Mouse (Mus musculus) liver, embryonic 16.5 days (tissue): ENCODE results near the gene Crygb. TPM values are rescaled to one million over a fixed set of nuclear protein-coding genes. Genes with fewer than 3 reads are reported as not detected.

Source experiments
- ATAC-seq: fragments of 200-750 bp; cut with Nextera tagmentation; 2 replicates; pipeline ENCODE4 v1.8.0; 2017; ENCODE audit warnings: low read depth, mild to moderate bottlenecking, moderate number of reproducible peaks, moderate library complexity
- H3K27ac ChIP-seq: fragments of 300-500 bp; sonication (generic); 2 replicates; pipeline ENCODE4 v1.5.1; 2014; ENCODE audit warnings: mild to moderate bottlenecking, low read length
- H3K27me3 ChIP-seq: fragments of 300-500 bp; sonication (generic); 2 replicates; pipeline ENCODE4 v1.6.1; 2014; ENCODE audit warnings: low read depth, low read length, mixed read lengths; ENCODE audit not compliant: control insufficient read depth, insufficient read depth
- H3K36me3 ChIP-seq: fragments of 300-500 bp; sonication (generic); 2 replicates; pipeline ENCODE4 v1.6.1; 2014; ENCODE audit warnings: mild to moderate bottlenecking; ENCODE audit not compliant: control insufficient read depth, insufficient read depth
- H3K4me1 ChIP-seq: fragments of 300-500 bp; sonication (generic); 2 replicates; pipeline ENCODE4 v1.6.1; 2014; ENCODE audit warnings: low read depth, low read length, mixed read lengths; ENCODE audit not compliant: control insufficient read depth
- H3K4me2 ChIP-seq: fragments of 300-500 bp; sonication (generic); 2 replicates; pipeline ENCODE4 v1.6.1; 2014; ENCODE audit warnings: low read depth, low read length, mixed read lengths
- H3K4me3 ChIP-seq: fragments of 300-500 bp; sonication (generic); 2 replicates; pipeline ENCODE4 v1.5.1; 2014; ENCODE audit warnings: low read depth, mild to moderate bottlenecking, low read length
- H3K9ac ChIP-seq: fragments of 300-500 bp; sonication (generic); 2 replicates; pipeline ENCODE4 v1.6.1; 2014; ENCODE audit warnings: low read depth, low read length
- H3K9me3 ChIP-seq: fragments of 300-500 bp; sonication (generic); replicated peaks from 2 replicates; pipeline ENCODE4 v1.6.1; 2016; ENCODE audit warnings: low read length; ENCODE audit not compliant: control insufficient read depth
- WGBS: fragments of 180-500 bp; shearing (Covaris S2); extraction: QIAGEN DNeasy Blood & Tissue Kit; methylation state at CpG from one replicate; pipeline ENCODE4 v1.1.7; 2014; ENCODE audit not compliant: insufficient replicate concordance; 5-methylcytosine and 5-hydroxymethylcytosine counted together
- polyA plus RNA-seq: library from polyadenylated mRNA; unstranded; fragments of >200 nt; fragmentation: Nextera tagmentation; extraction: Ambion mirVana; gene quantifications from 2 replicates; pipeline ENCODE4 v1.2.1, GENCODE M21; 2015

The Crygb gene
- polyA plus RNA-seq, 1 experiment from 2014 or later: not detected

DNA sequence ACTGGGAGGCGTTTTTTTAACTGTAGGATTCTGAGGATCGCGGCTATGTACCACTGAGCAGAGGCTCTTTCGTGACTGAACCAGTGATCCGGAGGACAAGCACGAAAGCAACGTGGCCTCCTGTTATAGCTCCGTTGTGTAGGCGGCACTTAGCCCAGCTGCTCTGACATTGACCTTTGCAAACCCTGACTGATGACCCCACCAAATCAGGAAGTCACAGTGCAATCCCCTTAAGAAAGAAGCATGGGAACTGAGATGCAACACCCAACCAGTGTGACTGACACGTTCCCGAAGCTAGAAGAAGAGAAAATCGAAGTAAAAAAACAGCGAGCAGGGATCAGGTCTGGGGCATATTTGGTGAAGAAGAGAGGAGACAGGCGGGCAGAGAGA lies 30.7 kb upstream of the Crygb start:
- WGBS: 40% methylated on average over 14 of the region's 14 CpGs
- Histone ChIP-seq H3K9ac (no peak overlapping the region), H3K9me3 (no peaks in the 10 kb centered on the region), H3K36me3 (no peaks in the 10 kb centered on the region), H3K27me3 (no peaks in the 10 kb centered on the region), H3K27ac (peak overlapping the region; percentile 65), H3K4me1 (no peaks in the 10 kb centered on the region; the same call in 1 of the 2 replicates), H3K4me3 (peak overlapping the region; percentile 8; the same call in 1 of the 2 replicates), H3K4me2 (peak overlapping the region; percentile 55)
- peak; percentile 60 for ATAC-seq

DNA sequence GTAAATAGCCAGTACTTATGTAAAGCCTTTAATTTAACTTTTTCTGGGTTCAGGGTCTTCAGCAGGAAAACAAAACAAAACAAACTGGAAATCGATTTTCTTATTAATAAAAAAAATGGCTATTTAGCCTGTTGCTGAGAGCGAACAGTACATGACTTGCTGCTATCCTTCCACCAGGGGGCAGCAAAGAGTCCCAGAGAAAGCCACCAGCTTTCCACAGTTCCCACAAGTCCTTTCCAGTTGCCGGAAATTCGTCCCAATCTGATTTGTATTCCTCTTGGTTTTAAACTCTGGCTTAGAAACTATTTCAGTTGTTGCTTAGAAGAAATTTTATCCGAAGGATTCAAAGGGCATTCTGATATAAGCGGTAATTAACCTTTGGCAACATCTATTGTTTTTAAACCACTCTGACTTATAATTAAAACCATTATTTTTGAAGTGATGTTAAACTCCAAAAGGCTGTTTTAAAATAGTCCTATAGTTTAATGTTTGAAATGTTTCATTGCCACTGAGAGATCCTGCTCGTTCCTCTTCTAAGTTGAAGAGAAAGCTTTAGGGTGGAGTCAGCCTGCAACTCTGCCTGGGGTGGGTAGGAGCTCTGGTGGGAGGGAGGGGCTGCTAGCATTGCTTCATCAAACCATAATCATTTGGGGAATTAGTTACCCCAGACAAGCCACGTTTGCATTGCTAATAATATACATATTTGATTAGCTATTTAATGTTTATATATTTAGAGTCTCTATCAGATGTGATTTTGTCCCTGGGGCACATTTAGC lies 30.1 kb upstream of the Crygb start:
- peak; percentile 43 for ATAC-seq
- H3K27ac ChIP-seq: peak overlapping the region; percentile 65
- H3K4me1 ChIP-seq: no peaks in the 10 kb centered on the region; the same call in 1 of the 2 replicates
- no peaks in the 10 kb centered on the region for H3K9me3 ChIP-seq
- H3K4me2 ChIP-seq: peak overlapping the region; percentile 55
- H3K27me3 ChIP-seq: no peaks in the 10 kb centered on the region
- peak overlapping the region; percentile 8; the same call in 1 of the 2 replicates for H3K4me3 ChIP-seq
- H3K9ac ChIP-seq: no peak overlapping the region
- H3K36me3 ChIP-seq: no peaks in the 10 kb centered on the region
- 9% methylated on average over 8 of the region's 8 CpGs for WGBS

GRCm38 (mm10) chr1:65109756-65110435 lies 27.8 kb upstream of the Crygb start:
- no peaks in the 10 kb centered on the region for H3K27me3 ChIP-seq
- ATAC-seq: no peak
- no peak overlapping the region for H3K4me3 ChIP-seq
- no peak overlapping the region for H3K9ac ChIP-seq
- H3K4me2 ChIP-seq: no peak overlapping the region
- no peaks in the 10 kb centered on the region for H3K9me3 ChIP-seq
- WGBS: 66% methylated on average over 25 of the region's 25 CpGs
- no peak overlapping the region for H3K27ac ChIP-seq
- H3K4me1 ChIP-seq: no peaks in the 10 kb centered on the region; the same call in 1 of the 2 replicates
- no peaks in the 10 kb centered on the region for H3K36me3 ChIP-seq

GRCm38 (mm10) chr1:65109196-65109595 lies 27.1 kb upstream of the Crygb start:
- H3K4me3 ChIP-seq: no peak overlapping the region
- ATAC-seq: no peak
- H3K4me1 ChIP-seq: no peaks in the 10 kb centered on the region; the same call in 1 of the 2 replicates
- H3K4me2 ChIP-seq: no peak overlapping the region
- no peak overlapping the region for H3K9ac ChIP-seq
- no peaks in the 10 kb centered on the region for H3K9me3 ChIP-seq
- no peak overlapping the region for H3K27ac ChIP-seq
- no peaks in the 10 kb centered on the region for H3K27me3 ChIP-seq
- H3K36me3 ChIP-seq: no peaks in the 10 kb centered on the region
- WGBS: 48% methylated on average over 8 of the region's 8 CpGs

DNA sequence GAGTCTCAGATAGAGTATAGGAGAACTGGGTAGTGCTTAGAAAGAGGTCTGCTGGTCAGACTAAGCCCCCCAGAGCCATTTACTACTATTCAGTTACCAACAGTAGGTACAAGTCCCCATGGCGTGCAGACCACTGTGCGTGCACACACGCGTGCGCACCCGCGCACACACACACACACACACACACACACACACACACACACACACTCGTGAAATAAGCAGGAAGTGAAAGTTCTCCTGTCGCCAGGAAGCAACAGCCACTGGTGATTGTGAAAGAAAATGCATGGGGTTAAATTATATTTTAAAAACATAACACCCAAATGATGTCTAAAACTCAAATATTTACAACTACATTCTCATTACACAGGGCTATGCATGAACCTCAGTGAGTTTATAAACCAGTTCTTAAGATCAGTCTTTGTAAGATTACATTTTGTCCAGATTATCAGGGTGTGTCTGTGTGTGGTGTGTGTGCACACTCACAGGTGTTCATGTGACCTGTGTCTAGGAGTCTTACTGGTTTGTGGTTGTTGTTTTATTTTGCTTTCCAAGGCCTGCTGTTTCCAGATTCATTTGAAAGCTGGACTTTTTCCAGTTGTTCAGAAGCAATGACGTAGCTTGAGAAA lies 25.7 kb upstream of the Crygb start:
- Histone ChIP-seq H3K27ac (no peak overlapping the region), H3K27me3 (no peaks in the 10 kb centered on the region), H3K4me2 (no peak overlapping the region), H3K9ac (no peak overlapping the region), H3K4me3 (no peak overlapping the region), H3K36me3 (no peaks in the 10 kb centered on the region), H3K9me3 (no peaks in the 10 kb centered on the region), H3K4me1 (no peaks in the 10 kb centered on the region; the same call in 1 of the 2 replicates)
- WGBS: 66% methylated on average over 10 of the region's 10 CpGs
- ATAC-seq: no peak

DNA sequence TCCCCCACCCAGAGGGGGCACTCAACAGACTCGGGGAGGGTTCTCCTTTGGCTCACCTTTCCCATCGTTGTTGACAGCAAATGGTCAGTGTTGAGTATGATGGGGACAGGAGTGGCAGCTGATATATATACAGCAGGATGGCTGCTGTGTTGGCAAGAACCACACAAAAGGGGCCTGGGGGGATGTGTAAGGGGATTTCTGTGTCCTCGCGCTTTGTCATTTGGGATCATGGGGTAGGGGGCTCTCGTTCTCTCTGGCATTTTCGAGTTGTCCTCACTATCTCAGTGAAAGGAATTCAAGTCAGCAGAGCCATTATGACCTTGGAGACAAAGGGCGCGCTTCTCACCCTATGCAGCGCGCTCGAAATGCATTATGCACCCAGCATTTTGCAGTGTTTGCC lies 21.2 kb upstream of the Crygb start, which contains the start of gene Cryga:
TSS of gene Cryga (minus strand) at position 101 of the 400 bp plus-strand sequence.
- Histone ChIP-seq H3K4me1 (no peaks in the 10 kb centered on the region), H3K27me3 (no peaks in the 10 kb centered on the region), H3K4me2 (no peak within 1 kb of the TSS), H3K4me3 (no peak within 1 kb of the TSS), H3K9ac (no peak within 1 kb of the TSS), H3K9me3 (no peaks in the 10 kb centered on the region), H3K36me3 (no peaks in the 10 kb centered on the region), H3K27ac (no peak within 1 kb of the TSS)
- ATAC-seq: no peak
- 81% methylated on average over 11 of the region's 11 CpGs for WGBS

GRCm38 (mm10) chr1:65096953-65097352 lies 14.9 kb upstream of the Crygb start:
- Histone ChIP-seq H3K9me3 (no peaks in the 10 kb centered on the region), H3K27me3 (no peaks in the 10 kb centered on the region), H3K4me1 (no peaks in the 10 kb centered on the region), H3K36me3 (no peaks in the 10 kb centered on the region), H3K4me3 (no peak overlapping the region), H3K4me2 (no peak overlapping the region), H3K27ac (no peak overlapping the region), H3K9ac (no peak overlapping the region)
- WGBS: 59% methylated on average over 3 of the region's 3 CpGs
- no peak for ATAC-seq

- Histone ChIP-seq H3K9ac (no peak overlapping the region), H3K36me3 (no peaks in the 10 kb centered on the region), H3K4me2 (no peak overlapping the region), H3K27me3 (no peaks in the 10 kb centered on the region), H3K9me3 (no peaks in the 10 kb centered on the region), H3K4me3 (no peak overlapping the region), H3K27ac (no peak overlapping the region), H3K4me1 (no peaks in the 10 kb centered on the region)
- WGBS: 71% methylated on average over 3 of the region's 3 CpGs
- no peak for ATAC-seq
Measured at GRCm38 (mm10) chr1:65091566-65091965, 9.5 kb upstream of the Crygb start.
